Mouse (Mus musculus) kidney, postnatal 0 days (tissue): Measurements from ENCODE around the gene Cdc42ep5. TPM values are rescaled to one million over a fixed set of nuclear protein-coding genes. Genes with fewer than 3 reads are reported as not detected.

ENCODE experiments used
- ATAC-seq: fragments of 200-750 bp; cut with Nextera tagmentation; replicated peaks from 2 replicates; pipeline ENCODE4 v1.8.0; 2017; ENCODE audit warnings: low read depth, moderate number of reproducible peaks, moderate TSS enrichment, moderate library complexity; ENCODE audit not compliant: low FRiP score
- DNase-seq: peaks from one replicate; pipeline ENCODE4 v3.0.0-alpha.2; 2016; ENCODE audit warnings: low spot score
- H3K27ac ChIP-seq: fragments of 300-500 bp; sonication (generic); 2 replicates; pipeline ENCODE4 v1.5.1; 2014; ENCODE audit warnings: mild to moderate bottlenecking
- H3K27me3 ChIP-seq: fragments of 300-500 bp; sonication (generic); 2 replicates; pipeline ENCODE4 v1.6.1; 2014; ENCODE audit warnings: low read length, mixed read lengths; ENCODE audit not compliant: insufficient read depth
- H3K36me3 ChIP-seq: fragments of 300-500 bp; sonication (generic); 2 replicates; pipeline ENCODE4 v1.6.1; 2014; ENCODE audit warnings: low read length, mixed read lengths; ENCODE audit not compliant: insufficient read depth
- H3K4me1 ChIP-seq: fragments of 300-500 bp; sonication (generic); replicated peaks from 2 replicates; pipeline ENCODE4 v1.6.1; 2014; ENCODE audit warnings: antibody characterized with exemption, low read length, mixed read lengths; ENCODE audit not compliant: insufficient read depth
- H3K4me2 ChIP-seq: fragments of 300-500 bp; sonication (generic); 2 replicates; pipeline ENCODE4 v1.6.1; 2014; ENCODE audit warnings: mild to moderate bottlenecking, low read length, moderate library complexity, mixed read lengths
- H3K4me3 ChIP-seq: fragments of 300-500 bp; sonication (generic); replicated peaks from 2 replicates; pipeline ENCODE4 v1.5.1; 2014; ENCODE audit warnings: low read depth, low read length
- H3K9ac ChIP-seq: fragments of 300-500 bp; sonication (generic); 2 replicates; pipeline ENCODE4 v1.6.1; 2014; ENCODE audit warnings: low read depth, low read length
- H3K9me3 ChIP-seq: fragments of 300-500 bp; sonication (generic); replicated peaks from 2 replicates; pipeline ENCODE4 v1.6.1; 2016; ENCODE audit warnings: low read length, inconsistent platforms, mixed read lengths
- CTCF ChIP-seq: IDR thresholded peaks from 2 replicates; pipeline ENCODE4 v1.5.1; 2016; ENCODE audit warnings: antibody characterized with exemption, low read depth, mild to moderate bottlenecking, moderate library complexity
- WGBS: fragments of 180-500 bp; shearing (Covaris S2); extraction: QIAGEN DNeasy Blood & Tissue Kit; methylation state at CpG from one replicate; pipeline ENCODE4 v1.1.7; 2014; 5-methylcytosine and 5-hydroxymethylcytosine counted together
- polyA plus RNA-seq: library from polyadenylated mRNA; unstranded; fragments of >200 nt; fragmentation: Nextera tagmentation; extraction: Ambion mirVana; gene quantifications from 2 replicates; pipeline ENCODE4 v1.2.1, GENCODE M21; 2015

Cdc42ep5 gene
- polyA plus RNA-seq, 1 experiment from 2014 or later = 48.1 TPM

DNA sequence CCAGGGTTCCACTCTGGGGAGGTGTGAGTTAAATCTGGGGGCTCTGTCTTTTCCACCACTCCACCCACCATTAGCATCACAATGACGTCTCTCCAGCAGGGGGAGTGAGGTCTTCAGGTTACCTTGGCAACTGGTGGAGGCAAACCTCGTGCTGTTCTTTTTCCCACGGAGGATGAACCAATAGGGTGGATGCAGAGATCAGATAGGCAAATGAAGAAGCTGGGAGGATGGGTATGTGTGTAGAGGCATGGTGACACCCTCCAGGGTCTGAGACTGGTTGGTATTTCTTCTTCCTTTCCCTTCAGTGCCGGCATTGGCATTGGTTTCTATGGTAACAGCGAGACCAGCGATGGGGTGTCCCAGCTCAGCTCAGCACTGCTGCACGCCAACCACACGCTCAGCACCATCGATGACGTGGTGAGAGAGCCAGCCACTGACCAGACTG is 40.3 kb downstream of the Cdc42ep5 start:
- 3% methylated on average over 10 of the region's 10 CpGs for WGBS
- Histone ChIP-seq H3K27ac (no peak overlapping the region), H3K4me2 (no peak overlapping the region), H3K4me1 (no peaks in the 10 kb centered on the region; the same call in 1 of the 2 replicates), H3K36me3 (no peaks in the 10 kb centered on the region), H3K4me3 (no peak overlapping the region), H3K9me3 (no peaks in the 10 kb centered on the region), H3K27me3 (peaks cover 7% of the 10 kb centered on the region), H3K9ac (no peak overlapping the region)
- ATAC-seq (no peak; the same call in 1 of the 2 replicates), DNase-seq (peak; percentile 59)
- peak; percentile 52 for TF ChIP-seq CTCF

DNA sequence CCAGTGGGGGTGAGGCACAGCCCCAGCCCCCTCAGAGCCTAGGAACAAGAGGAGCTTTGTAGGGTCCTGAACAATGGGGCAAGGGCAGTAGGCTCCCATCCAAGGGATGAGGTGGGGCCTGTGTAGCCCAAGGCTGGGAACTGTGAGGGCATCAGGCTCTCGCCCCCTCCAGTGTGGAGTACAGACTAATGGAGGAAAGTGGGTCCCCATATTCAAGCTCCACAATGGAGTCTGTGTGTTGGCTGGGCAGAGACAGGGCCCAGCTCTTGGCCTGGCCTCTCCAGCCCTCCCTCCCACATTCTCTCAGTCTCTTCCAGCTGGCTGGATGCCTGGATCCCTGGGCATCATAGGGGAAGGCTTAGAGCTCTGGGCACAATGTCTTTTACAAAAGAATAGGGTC is 40.9 kb downstream of the Cdc42ep5 start:
- Histone ChIP-seq H3K27me3 (peaks cover 10% of the 10 kb centered on the region), H3K4me3 (no peak overlapping the region), H3K9me3 (no peaks in the 10 kb centered on the region), H3K9ac (no peak overlapping the region), H3K4me2 (no peak overlapping the region), H3K4me1 (no peaks in the 10 kb centered on the region; the same call in 1 of the 2 replicates), H3K27ac (no peak overlapping the region), H3K36me3 (no peaks in the 10 kb centered on the region)
- 0 out of 2 replicates have a peak, but pooled peaks have one; percentile 14 for ATAC-seq
- DNase-seq = no peak
- TF ChIP-seq CTCF = no peak
- 69% methylated on average over 1 of the region's 1 CpGs for WGBS

DNA sequence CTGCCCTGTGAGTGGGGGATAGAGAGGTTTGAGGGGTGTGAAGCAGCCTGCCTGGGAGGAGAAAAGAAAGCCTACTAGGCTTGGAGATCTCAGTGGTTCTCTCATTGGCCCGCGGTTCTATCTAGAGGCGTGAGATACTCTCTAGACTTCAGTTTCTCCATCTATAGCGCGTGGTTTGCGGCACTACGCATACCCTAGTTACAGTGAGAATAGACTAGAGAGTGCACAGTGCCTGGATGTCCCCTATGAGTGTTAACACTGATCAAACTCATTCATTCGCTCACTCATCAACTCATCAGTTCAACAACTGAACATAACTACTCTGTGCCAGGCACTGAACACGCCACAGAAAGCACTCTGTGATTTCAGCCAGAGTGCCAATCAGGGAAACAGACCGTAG is 41.9 kb downstream of the Cdc42ep5 start:
- no peak for TF ChIP-seq CTCF
- Histone ChIP-seq H3K27me3 (peaks cover 10% of the 10 kb centered on the region), H3K9ac (no peak overlapping the region), H3K36me3 (no peaks in the 10 kb centered on the region), H3K4me1 (no peaks in the 10 kb centered on the region; the same call in 1 of the 2 replicates), H3K27ac (no peak overlapping the region), H3K4me3 (no peak overlapping the region), H3K9me3 (no peaks in the 10 kb centered on the region), H3K4me2 (no peak overlapping the region)
- ATAC-seq (no peak), DNase-seq (no peak)
- 84% methylated on average over 10 of the region's 10 CpGs for WGBS

DNA sequence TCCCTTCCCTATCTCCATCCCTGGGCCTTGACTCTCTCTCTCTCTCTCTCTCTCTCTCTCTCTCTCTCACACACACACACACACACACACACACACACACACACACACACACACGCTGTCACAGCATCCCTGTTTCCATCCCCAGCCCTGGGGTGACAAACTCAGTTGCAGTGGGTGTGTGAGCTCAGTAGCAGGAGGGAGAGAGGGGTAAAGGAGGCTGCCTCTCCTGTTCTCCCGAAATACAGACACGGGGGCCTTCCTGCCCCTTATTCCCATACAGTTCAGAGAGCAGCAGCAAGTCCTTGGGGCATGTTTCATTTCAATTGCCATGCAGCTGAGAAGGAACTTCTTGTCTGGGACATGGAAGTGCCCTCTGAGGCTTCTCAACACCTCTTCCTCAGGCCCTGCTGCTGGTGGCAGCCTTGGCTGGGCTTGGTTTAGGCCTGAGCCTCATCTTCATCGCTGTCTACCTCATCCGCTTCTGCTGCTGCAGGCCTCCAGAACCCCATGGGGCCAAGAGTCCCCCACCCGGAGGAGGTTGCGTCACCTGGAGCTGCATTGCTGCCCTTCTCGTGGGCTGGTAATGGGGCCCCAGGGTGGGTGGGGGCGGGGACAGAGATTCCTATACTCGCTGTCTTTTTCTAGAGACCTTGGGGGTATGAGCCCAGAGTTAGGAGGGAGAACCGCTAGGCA is 42.4 kb downstream of the Cdc42ep5 start:
- ATAC-seq = no peak

GRCm38 (mm10) chr7:4119976-4120921 is 44.4 kb downstream of the Cdc42ep5 start:
- 14% methylated on average over 18 of the region's 19 CpGs for WGBS
- Histone ChIP-seq H3K4me3 (no peak overlapping the region), H3K4me2 (no peak overlapping the region; the same call in 1 of the 2 replicates), H3K36me3 (no peaks in the 10 kb centered on the region), H3K9me3 (no peaks in the 10 kb centered on the region), H3K9ac (no peak overlapping the region), H3K27ac (no peak overlapping the region), H3K4me1 (no peaks in the 10 kb centered on the region; the same call in 1 of the 2 replicates), H3K27me3 (peaks cover 10% of the 10 kb centered on the region)
- ATAC-seq (no peak), DNase-seq (no peak)
- TF ChIP-seq CTCF = no peak

More for the DNA sequence above, 42.4 kb downstream of the Cdc42ep5 start:
- no peak for DNase-seq
- Histone ChIP-seq H3K27me3 (peaks cover 10% of the 10 kb centered on the region), H3K4me3 (no peak overlapping the region), H3K9ac (no peak overlapping the region), H3K27ac (no peak overlapping the region), H3K4me1 (no peaks in the 10 kb centered on the region; the same call in 1 of the 2 replicates), H3K9me3 (no peaks in the 10 kb centered on the region), H3K4me2 (no peak overlapping the region), H3K36me3 (no peaks in the 10 kb centered on the region)
- no peak for TF ChIP-seq CTCF
- 57% methylated on average over 11 of the region's 11 CpGs for WGBS

DNA sequence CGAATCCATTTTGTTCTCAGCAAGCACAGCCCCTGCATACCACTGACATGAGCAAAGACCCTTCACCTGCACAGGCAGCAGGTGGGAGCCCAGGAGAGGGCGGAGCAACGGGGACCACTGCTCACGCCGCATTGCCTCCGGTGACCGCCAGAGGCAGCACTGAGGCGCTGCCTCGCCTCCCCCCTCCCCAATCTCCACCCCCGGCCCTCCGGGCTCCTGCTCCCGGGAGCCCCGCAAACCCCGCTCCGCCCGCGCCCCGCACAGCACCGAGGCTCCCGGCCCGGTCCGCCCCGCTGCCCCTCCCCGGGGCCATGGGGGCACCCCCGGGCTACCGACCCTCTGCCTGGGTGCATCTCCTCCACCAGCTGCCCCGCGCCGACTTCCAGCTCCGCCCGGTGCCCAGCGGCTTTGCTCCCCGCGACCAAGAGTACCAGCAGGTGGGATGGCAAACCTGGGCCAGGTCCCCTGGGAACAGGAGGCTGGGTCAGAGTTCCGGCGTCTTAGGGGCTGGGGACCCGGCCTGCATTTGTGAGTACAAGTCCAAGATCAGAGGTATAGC is 45.2 kb downstream of the Cdc42ep5 start, which contains the start of gene Ttyh1:
TSS of gene Ttyh1 (plus strand) at position 65 of the 559 bp plus-strand sequence.
- peak within 1 kb of the TSS; percentile 59 for H3K4me2 ChIP-seq
- 2% methylated on average over 27 of the region's 37 CpGs for WGBS
- peak; percentile 53 for TF ChIP-seq CTCF

More for the DNA sequence above, 45.2 kb downstream of the Cdc42ep5 start, which contains the start of gene Ttyh1:
- H3K9ac ChIP-seq = 0 out of 2 replicates have a peak within 1 kb of the TSS, but pooled peaks have one; percentile 9
- no peak within 1 kb of the TSS for H3K27ac ChIP-seq
- no peaks in the 10 kb centered on the region for H3K36me3 ChIP-seq
- DNase-seq = no peak
- ATAC-seq = peak; percentile 56
- H3K4me1 ChIP-seq = no peaks in the 10 kb centered on the region; the same call in 1 of the 2 replicates
- no peaks in the 10 kb centered on the region for H3K9me3 ChIP-seq
- H3K4me3 ChIP-seq = peak within 1 kb of the TSS; percentile 32
- peaks cover 10% of the 10 kb centered on the region for H3K27me3 ChIP-seq
